Mouse (Mus musculus) cerebellum, adult 2 months (tissue): ENCODE data around the gene Kat7. TPM values are rescaled to one million over a fixed set of nuclear protein-coding genes. Genes with fewer than 3 reads are reported as not detected.

Experiments used
- DNase-seq, 2 experiments: peaks; one replicate each; pipeline ENCODE4 v3.0.0; 2021
- H3K27ac ChIP-seq: fragments of 200-500 bp; 2 replicates; pipeline ENCODE4 v1.5.1; 2012; ENCODE audit warnings: low read length, control low read depth, inconsistent platforms; ENCODE audit not compliant: insufficient read depth
- H3K27me3 ChIP-seq: fragments of 200-500 bp; 2 replicates; pipeline ENCODE4 v1.6.1; 2012; ENCODE audit warnings: inconsistent platforms, mild to moderate bottlenecking, low read length, moderate library complexity; ENCODE audit not compliant: control insufficient read depth, insufficient read depth
- H3K4me1 ChIP-seq: fragments of 200-500 bp; 2 replicates; pipeline ENCODE4 v1.6.1; 2011; ENCODE audit warnings: low read length; ENCODE audit not compliant: control insufficient read depth, insufficient read depth
- H3K4me3 ChIP-seq: fragments of 200-500 bp; replicated peaks from 2 replicates; pipeline ENCODE3; 2011; ENCODE audit warnings: mild to moderate bottlenecking, low read depth, low read length, control low read depth; ENCODE audit not compliant: insufficient read depth
- CTCF ChIP-seq: fragments of 200-500 bp; IDR thresholded peaks from 2 replicates; pipeline ENCODE4 v1.5.1; 2011; ENCODE audit warnings: low read depth, mild to moderate bottlenecking, control low read depth, low read length, moderate library complexity, borderline replicate concordance; ENCODE audit not compliant: insufficient read depth
- POLR2A ChIP-seq: fragments of 200-500 bp; IDR thresholded peaks from 2 replicates; pipeline ENCODE4 v1.6.1; 2011; ENCODE audit warnings: low read length, control low read depth, borderline replicate concordance; ENCODE audit not compliant: insufficient read depth
- WGBS: fragments of 180-500 bp; shearing (Covaris S2); methylation state at CpG from one replicate; pipeline ENCODE4 v1.1.7; 2018; 5-methylcytosine and 5-hydroxymethylcytosine counted together
- polyA plus RNA-seq: library from polyadenylated mRNA; depleted of rRNA; stranded (reverse); fragments of >200 nt; gene quantifications from 2 replicates; pipeline ENCODE4 v1.2.3, GENCODE M21; 2012

Kat7 gene
- polyA plus RNA-seq, 1 experiment: 68.5 TPM

- WGBS: 34% methylated on average over 5 of the region's 5 CpGs
- H3K4me1 ChIP-seq: peaks cover 5% of the 10 kb centered on the region; the same call in 1 of the 2 replicates
- TF ChIP-seq POLR2A (no peak), CTCF (no peak)
- no peak overlapping the region for H3K4me3 ChIP-seq
- H3K27me3 ChIP-seq: no peaks in the 10 kb centered on the region
- DNase-seq: no peak
- no peak overlapping the region for H3K27ac ChIP-seq
Observed at GRCm38 (mm10) chr11:95311425-95311807, 1.4 kb upstream of the Kat7 start.

DNA sequence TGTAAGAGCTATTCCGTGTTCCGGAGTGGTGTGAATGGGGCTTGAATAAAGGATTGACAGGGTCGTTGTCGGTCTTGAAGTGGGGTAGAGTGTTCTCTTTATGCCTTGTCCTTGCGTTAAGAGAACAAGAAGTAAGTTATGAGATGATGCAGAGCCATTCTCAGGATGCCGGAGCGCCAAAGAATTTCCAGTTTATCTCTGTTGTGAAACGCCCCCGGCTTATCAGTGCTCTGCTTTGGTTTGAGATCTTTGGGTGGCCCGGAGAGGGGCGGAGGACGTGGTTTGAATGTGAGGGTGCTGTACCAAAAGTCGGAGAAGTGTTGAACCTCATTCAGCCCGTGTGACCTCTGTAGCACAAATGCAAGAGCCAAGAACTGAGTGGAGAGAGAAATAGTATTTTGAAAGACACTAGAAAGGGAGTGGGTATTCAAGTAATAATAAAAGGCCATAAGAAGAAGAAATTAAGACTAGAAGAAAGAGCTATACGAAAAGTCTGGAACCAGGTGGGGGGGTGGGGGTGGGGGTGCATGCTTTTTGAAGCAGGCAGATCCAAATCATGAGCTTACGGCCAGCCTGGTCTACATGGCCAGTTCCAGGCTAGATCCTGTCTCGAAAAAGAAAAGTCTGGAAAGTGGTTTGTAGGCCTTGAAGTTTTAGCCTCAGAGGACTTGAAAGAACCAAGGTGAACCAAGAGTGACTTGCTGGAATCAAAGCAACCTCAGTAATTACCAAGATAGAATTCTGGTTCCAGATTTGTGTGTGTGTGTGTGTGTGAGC is 790 bp upstream of the Kat7 start:
- TF ChIP-seq POLR2A (no peak), CTCF (no peak)
- 4% methylated on average over 17 of the region's 17 CpGs for WGBS
- Histone ChIP-seq H3K4me1 (peaks cover 5% of the 10 kb centered on the region; the same call in 1 of the 2 replicates), H3K4me3 (peak overlapping the region; percentile 65), H3K27me3 (no peaks in the 10 kb centered on the region), H3K27ac (peak overlapping the region; percentile 24; the same call in 1 of the 2 replicates)
- no peak for DNase-seq

DNA sequence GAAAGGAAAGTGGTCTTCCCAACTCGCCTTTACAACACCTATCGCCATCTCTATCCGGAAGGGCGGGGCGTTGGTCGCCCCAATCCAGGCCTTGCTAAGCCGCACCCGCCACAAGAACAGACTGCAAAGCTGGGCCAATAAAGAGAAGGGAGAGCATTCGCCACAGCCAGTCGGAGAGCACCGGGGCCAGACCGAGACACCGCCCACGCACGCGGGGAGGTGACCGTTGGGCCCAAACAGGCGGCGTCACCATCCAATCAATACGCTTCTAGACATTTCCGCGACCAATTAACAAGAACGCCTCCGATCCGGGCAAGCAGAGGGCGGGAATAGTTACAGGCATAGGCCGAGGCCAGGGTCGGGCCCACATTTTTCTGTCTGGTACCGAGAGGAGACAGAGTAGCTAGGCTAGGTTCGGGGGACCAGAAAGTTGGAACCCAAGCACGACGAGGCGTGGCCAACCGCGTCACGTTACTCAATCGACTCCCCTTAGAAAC is 488 bp downstream of the Kat7 start:
- Histone ChIP-seq H3K27ac (peak overlapping the region; percentile 79), H3K27me3 (no peaks in the 10 kb centered on the region), H3K4me1 (peaks cover 5% of the 10 kb centered on the region; the same call in 1 of the 2 replicates), H3K4me3 (peak overlapping the region; percentile 82)
- TF ChIP-seq POLR2A (no peak; the same call in 1 of the 2 replicates), CTCF (no peak)
- peak; percentile 95 to 99 for DNase-seq
- WGBS: under 1% methylated on average over 37 of the region's 37 CpGs

GRCm38 (mm10) chr11:95307526-95307925 is 2.5 kb downstream of the Kat7 start:
- TF ChIP-seq CTCF (no peak), POLR2A (no peak)
- Histone ChIP-seq H3K27ac (no peak overlapping the region), H3K27me3 (no peaks in the 10 kb centered on the region), H3K4me3 (no peak overlapping the region), H3K4me1 (peaks cover 5% of the 10 kb centered on the region; the same call in 1 of the 2 replicates)
- no peak for DNase-seq
- WGBS: 66% methylated on average over 8 of the region's 8 CpGs

DNA sequence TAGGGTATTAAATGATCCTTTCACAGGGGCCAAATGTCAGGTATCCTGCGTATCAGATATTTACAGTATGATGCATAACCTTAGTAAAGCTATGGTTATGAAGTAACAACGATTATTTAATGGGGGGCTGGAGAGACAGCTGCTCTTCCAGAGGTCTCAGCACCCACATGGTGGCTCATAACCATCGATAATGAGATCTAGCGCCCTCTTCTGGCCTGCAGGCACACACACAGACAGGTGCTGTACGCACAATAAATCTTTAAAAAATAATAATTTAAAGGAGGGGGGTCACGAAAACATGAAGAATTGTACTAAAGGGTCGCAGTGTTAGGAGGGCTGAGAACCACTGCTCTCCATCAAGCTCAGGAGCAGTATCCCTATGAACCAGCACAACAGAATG is 4.4 kb downstream of the Kat7 start:
- TF ChIP-seq POLR2A (no peak), CTCF (0 out of 2 replicates have a peak, but pooled peaks have one; percentile 11)
- no peak for DNase-seq

GRCm38 (mm10) chr11:95301772-95302171 is 8.3 kb downstream of the Kat7 start:
- Histone ChIP-seq H3K4me3 (no peak overlapping the region), H3K27me3 (no peaks in the 10 kb centered on the region), H3K27ac (no peak overlapping the region), H3K4me1 (no peaks in the 10 kb centered on the region)
- WGBS: 91% methylated on average over 3 of the region's 3 CpGs
- DNase-seq: no peak
- TF ChIP-seq POLR2A (no peak), CTCF (no peak)

More for the DNA sequence above, 4.4 kb downstream of the Kat7 start:
- no peaks in the 10 kb centered on the region for H3K27me3 ChIP-seq
- no peak overlapping the region for H3K27ac ChIP-seq
- 0 out of 2 replicates have a peak, but pooled peaks cover 5% of the 10 kb centered on the region for H3K4me1 ChIP-seq
- no peak overlapping the region for H3K4me3 ChIP-seq
- 95% methylated on average over 7 of the region's 7 CpGs for WGBS

- DNase-seq: no peak
- Histone ChIP-seq H3K4me1 (no peaks in the 10 kb centered on the region), H3K27me3 (no peaks in the 10 kb centered on the region), H3K4me3 (no peak overlapping the region), H3K27ac (no peak overlapping the region)
- TF ChIP-seq CTCF: no peak
- TF ChIP-seq POLR2A: no peak
- 89% methylated on average over 12 of the region's 12 CpGs for WGBS
Observed at GRCm38 (mm10) chr11:95299886-95300285, 10.2 kb downstream of the Kat7 start.

- H3K27ac ChIP-seq: no peak overlapping the region
- no peak for DNase-seq
- TF ChIP-seq POLR2A (no peak), CTCF (peak; percentile 78)
- no peaks in the 10 kb centered on the region for H3K4me1 ChIP-seq
- WGBS: 10% methylated on average over 2 of the region's 2 CpGs
- no peaks in the 10 kb centered on the region for H3K27me3 ChIP-seq
- H3K4me3 ChIP-seq: no peak overlapping the region
Observed at GRCm38 (mm10) chr11:95298146-95298545, 11.9 kb downstream of the Kat7 start.
